Mouse (Mus musculus) v-Abl transformed pro-B cells (cell line): ENCODE data around the gene Slc10a1.

Experiments
- in situ Hi-C, 2 experiments: fragments of 400-800 bp; cut with MboI; formaldehyde crosslinking; loops; one replicate each; pipeline ENCODE4 v1.15.1; 2025; ENCODE audit not compliant: unreplicated experiment in 2 of 2

Gene Slc10a1

GRCm38 (mm10) chr12:80971756-80972155, 3.3 kb upstream of the Slc10a1 start:
- in situ Hi-C loops = no loop called here

- in situ Hi-C loops = no loop called here
Measured at GRCm38 (mm10) chr12:80970181-80970705, 1.7 kb upstream of the Slc10a1 start.

GRCm38 (mm10) chr12:80967918-80968317, 587 bp downstream of the Slc10a1 start:
- in situ Hi-C loops = no loop called here

DNA sequence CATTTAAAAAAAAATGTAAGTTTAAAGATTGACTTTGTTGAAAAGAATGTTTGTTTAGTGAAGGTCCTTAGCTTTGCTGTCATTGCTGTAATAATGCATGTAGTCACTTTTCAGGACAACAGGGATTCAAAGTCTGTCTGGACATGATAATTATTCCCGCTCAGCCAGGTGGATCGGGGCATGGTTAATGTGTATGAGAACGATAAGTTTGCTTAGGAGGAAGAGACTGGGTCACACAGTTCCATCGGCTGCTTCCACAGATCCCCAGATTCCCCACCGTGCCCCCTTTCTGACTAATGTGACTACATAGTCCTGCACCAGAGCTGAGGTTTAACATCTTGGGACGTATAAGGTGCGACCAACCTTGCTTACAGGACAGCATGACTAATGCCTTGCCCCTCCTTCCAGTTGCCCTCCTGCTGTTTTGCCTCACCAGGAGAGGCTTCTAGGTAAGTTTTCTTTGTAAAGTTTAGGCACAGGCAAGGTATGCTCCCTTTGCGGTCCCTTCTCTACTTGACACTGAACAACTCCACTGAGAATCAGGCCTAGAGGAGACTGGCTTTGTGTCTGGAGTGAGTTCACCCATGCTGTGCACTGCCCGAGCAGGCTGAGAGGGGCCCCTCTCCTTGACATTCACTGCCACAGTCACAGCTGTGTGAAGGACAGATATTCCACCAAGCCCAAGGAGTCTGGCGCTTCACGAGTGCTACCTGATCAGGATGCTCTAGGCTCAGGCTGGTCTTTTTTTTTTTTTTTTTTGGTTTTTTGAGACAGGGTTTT, 2.3 kb downstream of the Slc10a1 start:
- in situ Hi-C loops = no loop called here

GRCm38 (mm10) chr12:80962566-80962965, 5.9 kb downstream of the Slc10a1 start:
- in situ Hi-C loops = no loop called here

- in situ Hi-C loops = no loop called here
Measured at GRCm38 (mm10) chr12:80957961-80958360, 10.5 kb downstream of the Slc10a1 start.

DNA sequence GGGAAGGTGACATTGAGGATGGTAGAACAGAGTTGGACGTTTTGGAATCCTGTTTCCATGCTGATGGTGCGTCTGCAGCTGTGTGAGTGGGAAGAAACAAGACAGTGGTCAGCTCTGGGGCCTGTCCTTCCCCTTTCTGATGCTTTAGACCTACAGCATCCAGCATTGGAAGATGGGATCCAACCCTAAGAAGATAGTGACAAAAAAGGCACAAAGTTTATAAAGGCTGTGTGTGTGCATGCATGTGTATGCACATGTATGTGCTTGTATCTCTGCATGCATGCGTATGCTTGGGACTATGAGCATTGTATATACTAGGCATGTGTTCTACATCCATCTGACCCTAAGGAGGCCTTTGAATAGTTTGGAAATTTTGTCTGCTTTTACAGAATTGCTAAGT, 12.5 kb downstream of the Slc10a1 start:
- in situ Hi-C loops = no loop called here

GRCm38 (mm10) chr12:80952526-80952925, 16.0 kb downstream of the Slc10a1 start:
- in situ Hi-C loops = no loop called here

GRCm38 (mm10) chr12:80951640-80952219, 16.8 kb downstream of the Slc10a1 start:
- in situ Hi-C loops = no loop called here

- in situ Hi-C loops = loop anchor here in 1 of 2 experiments (10.0 kb wide), 1 partner anchor 1775 kb away; the partner anchor contains the start of gene Vti1b
Measured at GRCm38 (mm10) chr12:80949603-80950002, 18.9 kb downstream of the Slc10a1 start.

DNA sequence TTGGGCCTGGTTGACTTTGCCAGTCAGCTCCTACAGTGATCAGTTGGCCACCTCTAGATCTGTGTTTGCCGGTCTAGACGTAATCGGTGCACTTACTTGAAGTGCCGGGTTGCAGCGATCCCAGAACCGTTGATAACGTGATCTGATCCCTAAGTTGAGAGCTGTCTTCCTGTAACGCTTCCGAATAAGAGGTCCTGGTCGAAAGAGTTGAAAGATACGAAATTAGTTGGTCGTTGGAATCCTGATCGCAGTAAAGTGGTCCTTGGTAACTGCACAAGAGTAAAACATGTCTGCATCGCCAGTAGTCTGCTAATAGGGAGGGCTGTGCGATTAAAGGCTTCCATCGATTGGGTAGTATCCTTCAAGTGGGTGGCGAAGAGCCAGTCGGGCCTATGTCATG, 20.3 kb downstream of the Slc10a1 start:
- in situ Hi-C loops = loop anchor here in 1 of 2 experiments (10.0 kb wide), 1 partner anchor 1773 kb away; the partner anchor contains the start of gene Vti1b

- in situ Hi-C loops = loop anchor here in 1 of 2 experiments (10.0 kb wide), 1 partner anchor 1771 kb away; the partner anchor contains the start of gene Vti1b
Measured at GRCm38 (mm10) chr12:80945996-80946355, 22.5 kb downstream of the Slc10a1 start.

- in situ Hi-C loops = loop anchor here in 1 of 2 experiments (10.0 kb wide), 1 partner anchor 1771 kb away; the partner anchor contains the start of gene Vti1b
Measured at GRCm38 (mm10) chr12:80945334-80945995, 23.0 kb downstream of the Slc10a1 start, which contains the start of gene Srsf5. TSS of gene Srsf5 (plus strand) at chr12:80945504.

DNA sequence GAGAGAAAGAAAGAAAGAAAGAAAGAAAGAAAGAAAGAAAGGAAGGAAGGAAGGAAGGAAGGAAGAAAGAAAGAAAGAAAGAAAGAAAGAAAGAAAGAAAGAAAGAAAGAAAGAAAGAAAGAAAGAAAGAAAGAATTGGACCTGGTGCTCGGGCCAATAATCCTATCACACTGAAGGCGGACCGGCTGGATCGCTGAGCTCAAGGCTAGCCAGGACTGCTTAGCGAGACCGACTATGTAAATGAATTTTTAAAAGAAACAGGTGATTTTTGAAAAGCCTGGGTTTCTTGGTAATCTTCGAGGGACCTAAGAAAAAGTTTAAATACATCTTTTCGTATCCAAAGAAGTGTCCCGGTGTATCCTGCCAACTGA, 23.6 kb downstream of the Slc10a1 start:
- in situ Hi-C loops = loop anchor here in 1 of 2 experiments (10.0 kb wide), 1 partner anchor 1770 kb away; the partner anchor contains the start of gene Vti1b

DNA sequence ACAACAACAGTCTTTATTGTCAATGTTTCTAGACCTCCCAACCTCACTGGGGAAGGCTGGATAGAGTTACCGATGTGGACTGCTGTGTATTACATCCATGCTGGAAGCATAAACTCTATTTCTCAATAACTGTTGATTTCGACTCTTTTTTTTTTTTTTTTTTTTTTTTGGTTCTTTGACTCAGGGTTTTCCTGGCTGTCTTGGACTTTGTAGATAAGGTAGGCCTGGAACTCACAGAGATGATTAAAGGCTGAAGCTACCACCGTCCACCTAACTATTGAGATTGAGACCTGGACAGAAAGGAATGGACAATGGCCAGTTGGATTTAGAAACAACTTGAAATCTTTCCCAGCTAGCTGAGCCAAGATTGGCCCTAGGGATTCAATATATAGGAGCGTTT, 24.3 kb downstream of the Slc10a1 start:
- in situ Hi-C loops = loop anchor here in 1 of 2 experiments (10.0 kb wide), 1 partner anchor 1769 kb away; the partner anchor contains the start of gene Vti1b

DNA sequence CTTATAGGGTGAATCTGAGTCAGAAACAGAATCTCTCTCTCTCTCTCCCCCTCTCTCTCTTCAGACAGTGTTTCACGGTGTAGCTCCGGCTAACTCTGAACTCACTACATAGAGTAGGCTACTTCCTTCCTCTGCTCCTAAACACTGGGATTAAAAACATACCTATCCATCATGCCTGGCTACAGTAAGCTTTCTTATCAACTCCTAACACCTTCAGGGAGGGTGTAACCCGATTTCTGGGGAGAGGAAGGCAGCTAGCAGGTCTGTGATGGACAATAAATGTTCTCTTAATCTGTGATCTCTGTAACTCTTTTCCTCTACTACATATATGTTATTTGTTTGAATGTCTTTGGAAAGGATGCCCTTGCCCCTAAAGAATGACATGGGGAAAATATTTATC, 25.1 kb downstream of the Slc10a1 start:
- in situ Hi-C loops = loop anchor here in 1 of 2 experiments (10.0 kb wide), 1 partner anchor 1769 kb away; the partner anchor contains the start of gene Vti1b

- in situ Hi-C loops = loop anchor here in 1 of 2 experiments (10.0 kb wide), 1 partner anchor 1767 kb away; the partner anchor contains the start of gene Vti1b
Measured at GRCm38 (mm10) chr12:80941886-80942285, 26.6 kb downstream of the Slc10a1 start.

- in situ Hi-C loops = no loop called here
Measured at GRCm38 (mm10) chr12:80939165-80939564, 29.3 kb downstream of the Slc10a1 start.

DNA sequence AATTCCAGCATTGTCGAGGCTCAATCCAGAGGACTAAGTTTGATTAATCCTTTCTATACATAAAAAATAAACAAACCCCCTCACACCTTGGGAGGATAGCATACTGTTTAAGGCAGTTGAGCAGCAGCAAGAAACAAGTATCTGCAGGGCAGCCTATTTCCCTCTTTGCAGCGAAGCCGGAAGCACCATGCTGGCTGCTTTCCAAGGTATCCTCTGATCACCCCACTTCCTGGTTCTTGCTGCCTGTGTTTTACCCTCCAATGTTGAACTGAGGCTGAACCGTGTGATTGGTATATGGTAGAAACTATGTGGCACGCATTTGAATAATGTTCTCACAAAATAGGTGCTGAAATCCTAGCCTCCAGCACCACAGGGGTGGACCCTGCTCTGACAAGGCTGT, 29.9 kb downstream of the Slc10a1 start:
- in situ Hi-C loops = no loop called here

DNA sequence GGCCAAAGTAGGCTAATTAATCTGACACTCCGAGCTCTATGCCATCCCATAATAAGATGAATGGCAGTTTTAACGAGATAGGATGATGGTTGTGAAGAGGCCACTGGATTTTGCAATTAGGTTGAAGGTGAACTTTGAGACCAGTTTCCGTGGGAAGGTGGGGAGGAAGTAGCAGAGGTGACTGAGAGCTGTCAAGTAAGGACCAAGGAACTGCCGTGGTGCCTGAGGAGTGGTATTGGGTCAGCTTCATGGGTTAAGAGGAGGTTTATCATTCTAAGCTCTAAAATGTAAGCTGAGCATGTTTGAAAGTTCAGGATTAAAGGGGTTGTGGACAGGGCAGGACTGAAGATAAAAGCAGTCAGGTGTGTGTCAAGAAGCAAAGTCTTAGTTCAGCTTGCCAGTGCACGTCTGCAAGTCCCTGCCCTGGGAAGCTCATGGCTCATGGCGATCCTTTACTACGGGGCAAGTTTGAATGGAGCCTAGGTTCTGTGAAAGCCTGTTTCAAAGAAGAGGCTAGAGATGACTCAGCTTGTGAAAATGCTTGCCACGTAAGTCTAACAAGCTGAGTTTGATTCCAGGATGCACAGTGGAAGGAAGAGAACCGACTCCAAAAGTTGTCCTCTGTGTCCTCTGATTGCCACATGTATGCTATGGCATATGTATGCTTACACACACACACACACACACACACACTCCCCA, 31.0 kb downstream of the Slc10a1 start:
- in situ Hi-C loops = no loop called here
